Mouse (Mus musculus) midbrain, postnatal 0 days (tissue): ENCODE data around the gene Tspan9. TPM values are rescaled to one million over a fixed set of nuclear protein-coding genes. Genes with fewer than 3 reads are reported as not detected.

Experiments used
- ATAC-seq: fragments of 200-750 bp; cut with Nextera tagmentation; 2 replicates; pipeline ENCODE4 v1.8.0; 2017; ENCODE audit warnings: moderate number of reproducible peaks, mild to moderate bottlenecking, moderate TSS enrichment, moderate library complexity; ENCODE audit not compliant: low FRiP score
- DNase-seq: peaks from one replicate; pipeline ENCODE4 v3.0.0-alpha.2; 2015; ENCODE audit warnings: low spot score
- H3K27ac ChIP-seq: fragments of 300-500 bp; sonication (generic); 2 replicates; pipeline ENCODE4 v1.5.1; 2014; ENCODE audit warnings: low read depth, mild to moderate bottlenecking, low read length, mixed read lengths
- H3K27me3 ChIP-seq: fragments of 300-500 bp; sonication (generic); 2 replicates; pipeline ENCODE4 v1.6.1; 2014; ENCODE audit warnings: low read length, control low read depth, mixed read lengths; ENCODE audit not compliant: insufficient read depth
- H3K36me3 ChIP-seq: fragments of 300-500 bp; sonication (generic); 2 replicates; pipeline ENCODE4 v1.6.1; 2014; ENCODE audit warnings: low read length, control low read depth, mixed read lengths; ENCODE audit not compliant: insufficient read depth
- H3K4me1 ChIP-seq: fragments of 300-500 bp; sonication (generic); 2 replicates; pipeline ENCODE4 v1.6.1; 2014; ENCODE audit warnings: mild to moderate bottlenecking, control low read depth, antibody characterized with exemption, low read length, mixed read lengths; ENCODE audit not compliant: insufficient read depth
- H3K4me2 ChIP-seq: fragments of 300-500 bp; sonication (generic); 2 replicates; pipeline ENCODE4 v1.6.1; 2014; ENCODE audit warnings: low read depth, mild to moderate bottlenecking, low read length, mixed read lengths; ENCODE audit not compliant: poor library complexity, severe bottlenecking
- H3K4me3 ChIP-seq: fragments of 300-500 bp; sonication (generic); 2 replicates; pipeline ENCODE4 v1.5.1; 2014; ENCODE audit warnings: low read depth, mild to moderate bottlenecking, low read length, moderate library complexity
- H3K9ac ChIP-seq: fragments of 300-500 bp; sonication (generic); replicated peaks from 2 replicates; pipeline ENCODE4 v1.6.1; 2014; ENCODE audit warnings: mild to moderate bottlenecking, low read length, moderate library complexity, mixed read lengths; ENCODE audit not compliant: poor library complexity, severe bottlenecking
- H3K9me3 ChIP-seq: fragments of 300-500 bp; sonication (generic); 2 replicates; pipeline ENCODE4 v1.6.1; 2016; ENCODE audit warnings: low read length, control low read depth
- CTCF ChIP-seq: IDR thresholded peaks from 2 replicates; pipeline ENCODE4 v1.5.1; 2016; ENCODE audit warnings: antibody characterized with exemption, mild to moderate bottlenecking
- WGBS: fragments of 180-500 bp; shearing (Covaris S2); extraction: QIAGEN DNeasy Blood & Tissue Kit; methylation state at CpG from one replicate; pipeline ENCODE4 v1.1.7; 2014; 5-methylcytosine and 5-hydroxymethylcytosine counted together
- microRNA-seq: library from miRNA; unstranded; fragments of <30 nt; microRNA quantifications from one replicate; pipeline ENCODE4, GENCODE M21; 2016; ENCODE audit warnings: borderline number of aligned reads
- polyA plus RNA-seq: library from polyadenylated mRNA; unstranded; fragments of >200 nt; fragmentation: Nextera tagmentation; extraction: Ambion mirVana; gene quantifications from 2 replicates; pipeline ENCODE4 v1.2.1, GENCODE M21; 2015
- total RNA-seq: library from RNA; depleted of rRNA; stranded (reverse); fragments of >200 nt; gene quantifications from 2 replicates; pipeline ENCODE4 v1.2.3, GENCODE M21; 2014; rRNA removed

Tspan9 gene
- total and polyA plus RNA-seq, 2 experiments from 2014 or later = 50.9 to 160 TPM

GRCm38 (mm10) chr6:127917712-127918111 lies 225.7 kb downstream of the Tspan9 start:
- no peaks in the 10 kb centered on the region for H3K36me3 ChIP-seq
- WGBS = 79% methylated on average over 4 of the region's 4 CpGs
- H3K4me2 ChIP-seq = no peak overlapping the region
- no peaks in the 10 kb centered on the region for H3K9me3 ChIP-seq
- no peaks in the 10 kb centered on the region for H3K27me3 ChIP-seq
- no peak overlapping the region for H3K9ac ChIP-seq
- H3K27ac ChIP-seq = no peak overlapping the region
- TF ChIP-seq CTCF = peak; percentile 46
- ATAC-seq = no peak
- peak; percentile 40 for DNase-seq
- H3K4me3 ChIP-seq = no peak overlapping the region
- no peaks in the 10 kb centered on the region for H3K4me1 ChIP-seq

- Histone ChIP-seq H3K4me3 (no peak overlapping the region), H3K36me3 (no peaks in the 10 kb centered on the region), H3K27me3 (no peaks in the 10 kb centered on the region), H3K9ac (no peak overlapping the region), H3K9me3 (no peaks in the 10 kb centered on the region), H3K4me1 (no peaks in the 10 kb centered on the region), H3K4me2 (no peak overlapping the region), H3K27ac (no peak overlapping the region)
- ATAC-seq (no peak), DNase-seq (no peak)
- 58% methylated on average over 3 of the region's 3 CpGs for WGBS
- TF ChIP-seq CTCF = no peak
Measured at GRCm38 (mm10) chr6:127916993-127917392, 226.4 kb downstream of the Tspan9 start.

- H3K4me3 ChIP-seq = no peak overlapping the region
- no peaks in the 10 kb centered on the region for H3K9me3 ChIP-seq
- 0 out of 2 replicates have a peak, but pooled peaks cover 2% of the 10 kb centered on the region for H3K27me3 ChIP-seq
- no peak for TF ChIP-seq CTCF
- H3K27ac ChIP-seq = no peak overlapping the region
- H3K4me1 ChIP-seq = no peaks in the 10 kb centered on the region
- 100% methylated on average over 3 of the region's 3 CpGs for WGBS
- ATAC-seq = no peak
- H3K9ac ChIP-seq = no peak overlapping the region
- no peaks in the 10 kb centered on the region for H3K36me3 ChIP-seq
- H3K4me2 ChIP-seq = no peak overlapping the region
- DNase-seq = no peak
Measured at GRCm38 (mm10) chr6:127912938-127913337, 230.5 kb downstream of the Tspan9 start.

GRCm38 (mm10) chr6:127911687-127912086 lies 231.7 kb downstream of the Tspan9 start:
- ATAC-seq (no peak), DNase-seq (no peak)
- TF ChIP-seq CTCF = no peak
- Histone ChIP-seq H3K36me3 (no peaks in the 10 kb centered on the region), H3K4me2 (no peak overlapping the region), H3K27ac (no peak overlapping the region), H3K4me3 (no peak overlapping the region), H3K9me3 (no peaks in the 10 kb centered on the region), H3K4me1 (no peaks in the 10 kb centered on the region), H3K9ac (no peak overlapping the region), H3K27me3 (0 out of 2 replicates have a peak, but pooled peaks cover 2% of the 10 kb centered on the region)
- 66% methylated on average over 4 of the region's 4 CpGs for WGBS

Small RNA genes within 50 kb of the gene (microRNA-seq; reads per million reads assigned to microRNA genes)
- gene Gm26338 = not detected

Other genes starting within 250 kb of the Tspan9 start
- gene Tead4, start 157.2 kb upstream of the Tspan9 start, total RNA-seq = 0.42 and 0.82 TPM in 2 replicates
- gene Tead4, start 157.2 kb upstream of the Tspan9 start, polyA plus RNA-seq = 0.17 and 0.27 TPM in 2 replicates
- 14.1 and 14.3 TPM in 2 replicates for gene Tulp3, start 212.3 kb upstream of the Tspan9 start, total RNA-seq
- 11.7 and 14.7 TPM in 2 replicates for gene Tulp3, start 212.3 kb upstream of the Tspan9 start, polyA plus RNA-seq
- 20.7 and 21.8 TPM in 2 replicates for gene Rhno1, start 219.3 kb upstream of the Tspan9 start, total RNA-seq
- 50.8 and 51.2 TPM in 2 replicates for gene Rhno1, start 219.3 kb upstream of the Tspan9 start, polyA plus RNA-seq
- gene Foxm1, start 219.4 kb upstream of the Tspan9 start, total RNA-seq = 4.8 and 8.5 TPM in 2 replicates
- 2.5 and 2.9 TPM in 2 replicates for gene Foxm1, start 219.4 kb upstream of the Tspan9 start, polyA plus RNA-seq
- 1.0 and 2.0 TPM in 2 replicates for gene Tex52, start 231.9 kb upstream of the Tspan9 start, total RNA-seq
- 0.29 and 0.39 TPM in 2 replicates for gene Tex52, start 231.9 kb upstream of the Tspan9 start, polyA plus RNA-seq
- gene Gm44596, start 231.9 kb upstream of the Tspan9 start, total RNA-seq = not detected in 2 replicates
- gene Gm44596, start 231.9 kb upstream of the Tspan9 start, polyA plus RNA-seq = not detected in 2 replicates